Mouse (Mus musculus): ENCODE data around the gene Cep164. TPM values are rescaled to one million over a fixed set of nuclear protein-coding genes. Genes with fewer than 3 reads are reported as not detected.

Cep164 gene
- polyA plus RNA-seq, 1 experiment from 2014 or later: 24.3 TPM

DNA sequence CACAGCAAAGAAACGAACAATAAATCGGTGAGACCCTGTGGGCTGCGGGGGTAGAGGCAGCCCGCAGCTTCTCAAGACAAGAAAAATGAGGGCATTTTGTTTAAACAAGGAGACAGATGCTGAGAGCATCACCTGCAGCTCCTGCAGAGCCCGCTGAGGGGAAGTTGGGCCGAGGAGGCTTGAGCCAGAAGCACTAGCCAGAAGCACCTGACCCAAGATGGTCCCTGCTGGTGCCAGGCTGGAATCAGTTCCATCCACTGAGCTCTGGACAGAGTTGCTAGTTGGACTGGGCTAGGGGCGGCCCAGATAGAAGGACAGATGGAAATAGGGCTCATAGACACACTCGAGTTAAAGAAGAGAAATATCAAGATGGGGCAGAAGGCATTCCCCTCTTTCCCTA lies 61.3 kb downstream of the Cep164 start:
- WGBS: 86% methylated on average over 8 of the region's 8 CpGs
- H3K27me3 ChIP-seq (ENCODE audit: control insufficient read depth, insufficient read depth, low read length): no peaks in the 10 kb centered on the region
- no peak overlapping the region for H3K9ac ChIP-seq (ENCODE audit: low read depth, low read length)
- no peak overlapping the region for H3K4me3 ChIP-seq (ENCODE audit: low read length)
- ATAC-seq (ENCODE audit: low FRiP score, low TSS enrichment): no peak
- H3K4me2 ChIP-seq (replicated peaks; ENCODE audit: low read depth, low read length): no peak overlapping the region
- no peaks in the 10 kb centered on the region for H3K9me3 ChIP-seq (ENCODE audit: control insufficient read depth, low read length)
- peaks cover 14% of the 10 kb centered on the region; the same call in 1 of the 2 replicates for H3K36me3 ChIP-seq (ENCODE audit: control insufficient read depth, insufficient read depth, low read length)
- no peaks in the 10 kb centered on the region for H3K4me1 ChIP-seq (ENCODE audit: control insufficient read depth, insufficient read depth, low read length)
- H3K27ac ChIP-seq (ENCODE audit: low read depth, low read length): no peak overlapping the region

GRCm38 (mm10) chr9:45766195-45766594 lies 62.3 kb downstream of the Cep164 start:
- no peak for ATAC-seq (ENCODE audit: low FRiP score, low TSS enrichment)
- H3K9ac ChIP-seq (ENCODE audit: low read depth, low read length): no peak overlapping the region
- no peak overlapping the region for H3K4me3 ChIP-seq (ENCODE audit: low read length)
- no peaks in the 10 kb centered on the region for H3K27me3 ChIP-seq (ENCODE audit: control insufficient read depth, insufficient read depth, low read length)
- H3K27ac ChIP-seq (ENCODE audit: low read depth, low read length): no peak overlapping the region
- no peak overlapping the region for H3K4me2 ChIP-seq (replicated peaks; ENCODE audit: low read depth, low read length)
- no peaks in the 10 kb centered on the region for H3K4me1 ChIP-seq (ENCODE audit: control insufficient read depth, insufficient read depth, low read length)
- H3K9me3 ChIP-seq (ENCODE audit: control insufficient read depth, low read length): no peaks in the 10 kb centered on the region
- 80% methylated on average over 6 of the region's 6 CpGs for WGBS
- H3K36me3 ChIP-seq (ENCODE audit: control insufficient read depth, insufficient read depth, low read length): peaks cover 9% of the 10 kb centered on the region; the same call in 1 of the 2 replicates

DNA sequence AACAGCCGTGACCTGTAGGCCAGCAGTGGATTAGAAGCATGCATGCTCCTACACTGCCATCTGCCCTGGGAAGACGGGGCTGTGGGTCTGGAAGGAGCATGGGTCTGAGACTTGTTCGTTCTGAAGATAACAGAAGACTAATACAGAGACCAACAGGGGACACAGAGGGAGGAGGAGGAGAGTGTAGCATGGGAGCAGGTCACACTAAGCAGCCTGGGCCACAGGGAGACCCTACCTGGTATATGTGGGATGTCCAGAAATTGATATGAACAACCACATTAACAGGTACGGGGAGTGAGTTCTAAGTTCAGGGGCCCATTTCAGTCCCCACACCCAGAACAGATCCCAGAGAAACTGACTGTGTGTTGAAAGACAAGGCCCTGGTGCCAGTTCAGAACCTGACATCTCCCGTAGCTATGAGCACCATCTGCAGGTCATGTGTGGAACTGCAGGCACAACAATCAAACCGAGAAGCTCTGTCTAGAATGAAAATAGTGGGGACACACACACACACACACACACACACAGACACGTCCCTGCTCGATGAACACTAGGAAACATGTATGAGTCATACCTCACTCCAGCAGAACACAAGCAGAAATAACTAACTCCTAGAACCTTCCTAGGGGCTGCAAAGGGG lies 73.9 kb downstream of the Cep164 start:
- WGBS: 38% methylated on average over 8 of the region's 8 CpGs
- Histone ChIP-seq H3K9me3 (ENCODE audit: control insufficient read depth, low read length) (no peaks in the 10 kb centered on the region), H3K27ac (ENCODE audit: low read depth, low read length) (no peak overlapping the region), H3K4me1 (ENCODE audit: control insufficient read depth, insufficient read depth, low read length) (no peaks in the 10 kb centered on the region), H3K9ac (ENCODE audit: low read depth, low read length) (no peak overlapping the region), H3K27me3 (ENCODE audit: control insufficient read depth, insufficient read depth, low read length) (no peaks in the 10 kb centered on the region), H3K36me3 (ENCODE audit: control insufficient read depth, insufficient read depth, low read length) (no peaks in the 10 kb centered on the region), H3K4me3 (ENCODE audit: low read length) (no peak overlapping the region), H3K4me2 (replicated peaks; ENCODE audit: low read depth, low read length) (no peak overlapping the region)
- no peak for ATAC-seq (ENCODE audit: low FRiP score, low TSS enrichment)

DNA sequence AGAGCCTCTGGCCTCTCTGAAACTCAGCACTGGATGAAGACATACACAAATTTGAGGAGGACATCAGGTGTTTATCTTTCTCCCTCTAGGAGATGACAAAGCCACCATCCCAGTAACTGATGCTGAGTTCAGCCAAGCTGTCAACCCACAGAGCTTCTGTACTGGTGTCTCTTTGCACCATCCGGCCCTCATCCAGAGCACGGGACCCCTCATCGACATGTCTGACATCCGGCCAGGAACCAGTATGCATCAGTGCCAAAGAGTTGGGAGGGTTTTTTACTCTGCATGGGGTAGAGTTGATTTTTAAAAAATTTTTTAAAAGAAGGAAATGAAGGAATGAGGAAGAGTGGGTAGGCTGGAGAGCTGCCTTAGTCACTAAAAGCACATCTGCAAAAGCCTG lies 78.6 kb downstream of the Cep164 start:
- Histone ChIP-seq H3K4me3 (ENCODE audit: low read length) (no peak overlapping the region), H3K27me3 (ENCODE audit: control insufficient read depth, insufficient read depth, low read length) (no peaks in the 10 kb centered on the region), H3K27ac (ENCODE audit: low read depth, low read length) (no peak overlapping the region), H3K36me3 (ENCODE audit: control insufficient read depth, insufficient read depth, low read length) (no peaks in the 10 kb centered on the region), H3K4me2 (replicated peaks; ENCODE audit: low read depth, low read length) (no peak overlapping the region), H3K4me1 (ENCODE audit: control insufficient read depth, insufficient read depth, low read length) (no peaks in the 10 kb centered on the region), H3K9me3 (ENCODE audit: control insufficient read depth, low read length) (no peaks in the 10 kb centered on the region), H3K9ac (ENCODE audit: low read depth, low read length) (no peak overlapping the region)
- WGBS: 92% methylated on average over 4 of the region's 4 CpGs
- ATAC-seq (ENCODE audit: low FRiP score, low TSS enrichment): no peak

DNA sequence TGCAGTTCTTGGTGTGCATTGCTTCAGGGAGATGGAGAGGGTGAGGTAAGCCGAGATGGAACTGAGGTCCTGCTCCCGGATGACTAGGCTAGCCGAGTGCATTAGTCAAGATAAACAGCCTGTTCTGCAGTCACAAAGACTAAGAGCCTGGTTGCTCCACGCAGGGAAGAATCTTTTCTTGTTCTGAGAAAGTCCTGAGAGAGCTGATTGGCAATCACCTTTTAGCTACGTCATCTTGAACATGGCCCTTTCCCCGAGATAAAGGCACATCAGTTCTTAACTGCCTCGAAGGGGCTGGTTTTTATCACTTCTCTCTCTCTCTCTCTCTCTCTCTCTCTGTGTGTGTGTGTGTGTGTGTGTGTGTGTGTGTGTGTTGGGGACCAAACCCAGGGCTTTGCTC lies 83.0 kb downstream of the Cep164 start:
- Histone ChIP-seq H3K27me3 (ENCODE audit: control insufficient read depth, insufficient read depth, low read length) (no peaks in the 10 kb centered on the region), H3K9me3 (ENCODE audit: control insufficient read depth, low read length) (no peaks in the 10 kb centered on the region), H3K27ac (ENCODE audit: low read depth, low read length) (no peak overlapping the region), H3K36me3 (ENCODE audit: control insufficient read depth, insufficient read depth, low read length) (no peaks in the 10 kb centered on the region), H3K4me1 (ENCODE audit: control insufficient read depth, insufficient read depth, low read length) (no peaks in the 10 kb centered on the region), H3K4me2 (replicated peaks; ENCODE audit: low read depth, low read length) (no peak overlapping the region), H3K4me3 (ENCODE audit: low read length) (no peak overlapping the region), H3K9ac (ENCODE audit: low read depth, low read length) (no peak overlapping the region)
- 42% methylated on average over 7 of the region's 7 CpGs for WGBS
- no peak for ATAC-seq (ENCODE audit: low FRiP score, low TSS enrichment)

DNA sequence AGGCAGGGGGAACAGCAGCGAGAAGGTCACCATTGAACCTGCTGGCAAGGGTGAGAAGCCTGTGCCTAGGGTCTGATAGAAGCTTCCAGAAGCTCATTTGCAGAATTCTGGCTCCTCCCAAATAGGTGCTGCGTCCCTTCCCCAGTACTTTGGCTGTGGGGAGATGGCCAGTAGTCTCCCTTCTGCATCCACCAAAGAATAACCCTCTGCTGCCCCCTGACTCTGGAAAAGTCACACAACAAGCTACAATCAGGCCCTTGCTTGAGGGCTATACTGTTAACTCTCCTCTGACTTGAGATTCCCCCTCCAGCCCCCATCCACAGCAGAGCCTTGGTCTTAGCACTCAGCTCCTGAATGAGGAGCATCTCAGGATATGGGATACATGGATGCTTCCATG lies 87.9 kb downstream of the Cep164 start:
- Histone ChIP-seq H3K9ac (ENCODE audit: low read depth, low read length) (no peak overlapping the region), H3K27me3 (ENCODE audit: control insufficient read depth, insufficient read depth, low read length) (no peaks in the 10 kb centered on the region), H3K9me3 (ENCODE audit: control insufficient read depth, low read length) (no peaks in the 10 kb centered on the region), H3K4me2 (replicated peaks; ENCODE audit: low read depth, low read length) (no peak overlapping the region), H3K4me3 (ENCODE audit: low read length) (no peak overlapping the region), H3K36me3 (ENCODE audit: control insufficient read depth, insufficient read depth, low read length) (no peaks in the 10 kb centered on the region), H3K4me1 (ENCODE audit: control insufficient read depth, insufficient read depth, low read length) (no peaks in the 10 kb centered on the region), H3K27ac (ENCODE audit: low read depth, low read length) (no peak overlapping the region)
- ATAC-seq (ENCODE audit: low FRiP score, low TSS enrichment): no peak
- 56% methylated on average over 2 of the region's 2 CpGs for WGBS

- H3K27me3 ChIP-seq (ENCODE audit: control insufficient read depth, insufficient read depth, low read length): no peaks in the 10 kb centered on the region
- 70% methylated on average over 17 of the region's 17 CpGs for WGBS
- no peak for ATAC-seq (ENCODE audit: low FRiP score, low TSS enrichment)
- H3K4me3 ChIP-seq (ENCODE audit: low read length): no peak overlapping the region
- H3K4me2 ChIP-seq (replicated peaks; ENCODE audit: low read depth, low read length): no peak overlapping the region
- no peak overlapping the region for H3K9ac ChIP-seq (ENCODE audit: low read depth, low read length)
- no peaks in the 10 kb centered on the region for H3K9me3 ChIP-seq (ENCODE audit: control insufficient read depth, low read length)
- H3K4me1 ChIP-seq (ENCODE audit: control insufficient read depth, insufficient read depth, low read length): no peaks in the 10 kb centered on the region
- H3K27ac ChIP-seq (ENCODE audit: low read depth, low read length): no peak overlapping the region
- H3K36me3 ChIP-seq (ENCODE audit: control insufficient read depth, insufficient read depth, low read length): no peaks in the 10 kb centered on the region
Observed at GRCm38 (mm10) chr9:45739702-45740583, 88.5 kb downstream of the Cep164 start.

GRCm38 (mm10) chr9:45739001-45739701 lies 89.3 kb downstream of the Cep164 start:
- H3K9me3 ChIP-seq (ENCODE audit: control insufficient read depth, low read length): no peaks in the 10 kb centered on the region
- H3K4me1 ChIP-seq (ENCODE audit: control insufficient read depth, insufficient read depth, low read length): no peaks in the 10 kb centered on the region
- H3K9ac ChIP-seq (ENCODE audit: low read depth, low read length): no peak overlapping the region
- no peak overlapping the region for H3K4me2 ChIP-seq (replicated peaks; ENCODE audit: low read depth, low read length)
- no peak overlapping the region for H3K27ac ChIP-seq (ENCODE audit: low read depth, low read length)
- H3K4me3 ChIP-seq (ENCODE audit: low read length): no peak overlapping the region
- H3K27me3 ChIP-seq (ENCODE audit: control insufficient read depth, insufficient read depth, low read length): no peaks in the 10 kb centered on the region
- no peak for ATAC-seq (ENCODE audit: low FRiP score, low TSS enrichment)
- WGBS: 73% methylated on average over 12 of the region's 12 CpGs
- H3K36me3 ChIP-seq (ENCODE audit: control insufficient read depth, insufficient read depth, low read length): no peaks in the 10 kb centered on the region

DNA sequence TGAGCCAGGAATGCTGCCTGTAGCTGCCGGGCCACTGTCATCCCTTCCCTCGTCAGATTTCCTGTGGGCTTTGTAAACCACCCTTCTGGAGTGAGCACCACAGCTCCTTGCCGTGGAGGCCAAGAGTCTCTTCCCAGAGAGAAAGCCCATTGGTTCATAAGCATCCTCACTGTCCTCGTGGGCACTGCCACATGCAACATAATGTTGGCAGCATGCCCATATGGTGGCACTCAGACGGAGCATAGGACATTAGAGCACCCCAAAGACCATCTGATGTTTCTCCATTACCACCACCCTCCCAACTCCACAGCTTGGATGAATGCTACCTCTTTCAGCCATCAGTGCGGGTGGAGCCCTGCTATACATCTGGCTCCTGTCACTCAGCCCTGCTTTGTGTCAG lies 95.2 kb downstream of the Cep164 start:
- Histone ChIP-seq H3K4me1 (ENCODE audit: control insufficient read depth, insufficient read depth, low read length) (no peaks in the 10 kb centered on the region), H3K4me3 (ENCODE audit: low read length) (no peak overlapping the region), H3K4me2 (replicated peaks; ENCODE audit: low read depth, low read length) (no peak overlapping the region), H3K9me3 (ENCODE audit: control insufficient read depth, low read length) (no peaks in the 10 kb centered on the region), H3K36me3 (ENCODE audit: control insufficient read depth, insufficient read depth, low read length) (no peaks in the 10 kb centered on the region), H3K9ac (ENCODE audit: low read depth, low read length) (no peak overlapping the region), H3K27me3 (ENCODE audit: control insufficient read depth, insufficient read depth, low read length) (no peaks in the 10 kb centered on the region), H3K27ac (ENCODE audit: low read depth, low read length) (no peak overlapping the region)
- 75% methylated on average over 6 of the region's 6 CpGs for WGBS
- ATAC-seq (ENCODE audit: low FRiP score, low TSS enrichment): no peak

All from kidney, embryonic 14.5 days (tissue).